ENCODE assay signal across 8 mouse cellular contexts in the genomic region with DNA sequence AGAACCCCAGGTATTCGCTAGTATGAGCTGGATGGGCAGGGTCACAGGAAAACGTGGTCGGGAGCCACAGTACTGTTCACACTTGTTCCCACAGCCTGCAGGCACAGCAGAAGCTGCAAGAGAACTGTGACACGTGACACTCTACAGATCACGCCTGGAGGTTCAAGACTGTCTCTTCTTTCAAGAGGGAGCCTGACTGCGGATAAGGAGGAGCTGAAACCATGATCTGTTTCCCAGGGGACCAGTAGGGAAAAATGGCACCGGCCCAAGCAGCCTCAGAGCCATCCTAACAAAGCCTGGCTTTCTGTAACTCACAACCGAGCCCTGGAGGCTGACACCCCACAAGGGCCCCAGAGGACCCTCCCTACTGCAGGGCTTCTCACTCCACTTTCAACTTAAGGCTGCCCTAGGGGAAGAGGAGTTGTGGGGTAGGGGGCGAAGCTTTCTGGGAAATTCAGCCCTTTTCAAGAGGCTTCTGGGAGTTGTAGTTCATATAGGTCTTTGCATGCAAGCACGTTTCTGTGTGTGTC. TPM values are rescaled to one million over a fixed set of nuclear protein-coding genes. Genes with fewer than 3 reads are reported as not detected.
A peak's percentile ranks its signal among the peaks of the same experiment; 100 is the strongest.
DNase-seq lines count a peak whose midpoint lies in the region; ATAC-seq and TF ChIP-seq lines count a peak whose summit lies in the region.

No protein-coding gene starts in this region.

- no peaks in the 10 kb centered on the region for H3K9me3 ChIP-seq in intestine, embryonic 14.5 days (ENCODE audit: control insufficient read depth, low read length)
- H3K9me3 ChIP-seq in limb, embryonic 10.5 days (replicated peaks) = no peaks in the 10 kb centered on the region

- H3K4me1 ChIP-seq in testis, adult 2 months (ENCODE audit: control insufficient read depth, insufficient read depth, low read length) = peaks cover 5% of the 10 kb centered on the region
- H3K4me1 ChIP-seq in intestine, embryonic 14.5 days (replicated peaks; ENCODE audit: control insufficient read depth, insufficient read depth, low read length) = no peaks in the 10 kb centered on the region; the same call in 1 of the 2 replicates
- H3K4me1 ChIP-seq in limb, embryonic 10.5 days = peaks cover 21% of the 10 kb centered on the region

- intact Hi-C loops in gastrocnemius, postnatal 14 days (cut with DNase I; ENCODE audit: low total_unique reads) = no loop called here

- no peak overlapping the region for H3ac ChIP-seq in myocyte (ENCODE audit: control insufficient read depth, insufficient read length)

- H3K4me3 ChIP-seq in testis, adult 2 months (ENCODE audit: control insufficient read depth, low read depth, low read length) = peak overlapping the region; percentile 53
- peak overlapping the region; percentile 36 for H3K4me3 ChIP-seq in intestine, embryonic 14.5 days (ENCODE audit: low read depth, low read length)
- peak overlapping the region; percentile 48 for H3K4me3 ChIP-seq in limb, embryonic 10.5 days
- H3K4me3 ChIP-seq in myocyte = no peak overlapping the region

- DNase-seq in testis, postnatal 14 days (ENCODE audit: low spot score) = no peak
- DNase-seq in gastrocnemius, postnatal 14 days = peak; percentile 35
- DNase-seq in intestine, embryonic 14.5 days (ENCODE audit: low spot score) = peak; percentile 85
- DNase-seq in limb, embryonic 10.5 days (ENCODE audit: low spot score) = peak; percentile 51
- DNase-seq in yolk sac, embryonic 10.5 days (ENCODE audit: low spot score) = peak; percentile 48

- TF ChIP-seq POLR2A in testis, adult 2 months (IDR thresholded peaks at IDR 0.05; ENCODE audit: control insufficient read depth, low read depth, low read length) = no peak
- TF ChIP-seq POLR2A in myocyte (IDR thresholded peaks at IDR 0.05; ENCODE audit: insufficient read length, low read depth) = no peak

- no peak for TF ChIP-seq CTCF in testis, adult 2 months (IDR thresholded peaks at IDR 0.05; ENCODE audit: control insufficient read depth, insufficient read depth, insufficient replicate concordance, low read depth, low read length)

- no peak overlapping the region for H3K27ac ChIP-seq in testis, adult 2 months (ENCODE audit: control insufficient read depth, insufficient read depth, low read depth, low read length)
- H3K27ac ChIP-seq in intestine, embryonic 14.5 days (ENCODE audit: low read depth) = peak overlapping the region; percentile 69
- H3K27ac ChIP-seq in limb, embryonic 10.5 days = peak overlapping the region; percentile 81

- peak overlapping the region; percentile 54 for H3K4me2 ChIP-seq in intestine, embryonic 14.5 days (ENCODE audit: low read length)
- peak overlapping the region; percentile 39 for H3K4me2 ChIP-seq in myocyte (ENCODE audit: low read depth)

- WGBS in intestine, embryonic 14.5 days = 12% methylated on average over 10 of the region's 10 CpGs
- WGBS in limb, embryonic 10.5 days = 13% methylated on average over 10 of the region's 10 CpGs

- peak; percentile 67 for ATAC-seq in common myeloid progenitor, adult 5-6 weeks (replicated peaks; ENCODE audit: low read depth, poor library complexity, severe bottlenecking)
- peak; percentile 75 for ATAC-seq in intestine, embryonic 14.5 days (replicated peaks; ENCODE audit: low FRiP score, low TSS enrichment, low read depth)

- no peaks in the 10 kb centered on the region for H3K79me2 ChIP-seq in myocyte (ENCODE audit: control insufficient read depth, insufficient read depth)

- no peaks in the 10 kb centered on the region for H3K27me3 ChIP-seq in testis, adult 2 months (ENCODE audit: control insufficient read depth, insufficient read depth, low read length)
- H3K27me3 ChIP-seq in intestine, embryonic 14.5 days (replicated peaks; ENCODE audit: control insufficient read depth, insufficient read depth, low read length) = no peaks in the 10 kb centered on the region
- H3K27me3 ChIP-seq in limb, embryonic 10.5 days (ENCODE audit: low read depth, poor library complexity, severe bottlenecking) = no peaks in the 10 kb centered on the region
- H3K27me3 ChIP-seq in myocyte (ENCODE audit: control insufficient read depth, insufficient read depth, insufficient read length) = no peaks in the 10 kb centered on the region

- H3K9ac ChIP-seq in intestine, embryonic 14.5 days (ENCODE audit: low read length) = peak overlapping the region; percentile 51

- no peaks in the 10 kb centered on the region for H3K36me3 ChIP-seq in testis, adult 2 months (ENCODE audit: control insufficient read depth, insufficient read depth, low read length)
- no peaks in the 10 kb centered on the region for H3K36me3 ChIP-seq in intestine, embryonic 14.5 days (ENCODE audit: control insufficient read depth, insufficient read depth, low read length)
- no peaks in the 10 kb centered on the region for H3K36me3 ChIP-seq in limb, embryonic 10.5 days
- H3K36me3 ChIP-seq in myocyte (ENCODE audit: control insufficient read depth, insufficient read depth) = no peaks in the 10 kb centered on the region

TF ChIP-seq in myocyte, 11 proteins besides CTCF, POLR2A, EP300 and RAD21:
- TF ChIP-seq USF1 (IDR thresholded peaks at IDR 0.05; ENCODE audit: low read depth) (peak; percentile 47), E2F4 (IDR thresholded peaks at IDR 0.05; ENCODE audit: insufficient read depth) (no peak)

RNA-seq across cellular contexts. Expression of a gene that starts 42.8 kb away (rescaled TPM):
- polyA plus RNA-seq in testis, adult 2 months (2012; rRNA removed) = 2.2 and 2.4 TPM in 2 replicates
- 25.8 and 41.8 TPM in 2 replicates for total RNA-seq in common myeloid progenitor, adult 5-6 weeks (2017)
- 10 to 100 TPM; 12.9 to 14.6 TPM for total RNA-seq in gastrocnemius, postnatal 14 days (2021)
- polyA plus RNA-seq in intestine, embryonic 14.5 days (2014; fragmentation: Nextera tagmentation; extraction: Ambion mirVana) = 20.2 and 21.0 TPM in 2 replicates
- 6.4 and 8.1 TPM in 2 replicates for polyA plus RNA-seq in limb, embryonic 10.5 days (2016; fragmentation: Nextera tagmentation; extraction: Ambion mirVana)
- polyA plus RNA-seq in myocyte (2012; fragmentation: generic; extraction: Trizol) = 9.1 TPM
